Mouse (Mus musculus): ENCODE data around the gene Cinp. TPM values are rescaled to one million over a fixed set of nuclear protein-coding genes. Genes with fewer than 3 reads are reported as not detected.
A peak's percentile ranks its signal among the peaks of the same experiment; 100 is the strongest.

Gene Cinp
- total and polyA plus RNA-seq, 3 experiments = 27.1 to 31.1 (median 27.3) TPM

DNA sequence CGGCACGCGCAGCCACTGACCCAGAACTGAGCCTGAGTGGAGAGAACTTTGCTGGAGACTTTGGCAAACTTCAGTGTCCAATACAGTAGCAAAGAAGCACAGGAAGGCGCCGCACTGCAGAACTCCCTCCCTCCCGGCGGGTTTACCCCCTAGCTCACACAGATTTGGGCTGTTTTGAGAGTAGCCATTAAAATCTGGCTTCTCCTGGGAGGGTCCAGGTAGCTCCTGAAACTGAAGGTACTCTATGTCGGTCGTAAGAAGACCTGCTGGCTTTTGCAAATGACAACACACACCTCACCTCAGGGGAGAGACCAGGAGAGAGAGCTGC lies 38.1 kb downstream of the Cinp start:
- no peaks in the 10 kb centered on the region for H3K79me2 ChIP-seq (replicated peaks; ENCODE audit: control insufficient read depth, insufficient read depth, low read length)
- H3K27ac ChIP-seq = peak overlapping the region; percentile 85
- H3K9ac ChIP-seq (ENCODE audit: low read depth, low read length) = peak overlapping the region; percentile 90
- intact Hi-C loops (cut with DNase I) = no loop called here
- no peaks in the 10 kb centered on the region for H3K27me3 ChIP-seq (ENCODE audit: control insufficient read depth, insufficient read depth, low read length)
- no peak for DNase-seq
- H3K4me1 ChIP-seq (ENCODE audit: control insufficient read depth, insufficient read depth, low read length) = peaks cover 7% of the 10 kb centered on the region
- TF ChIP-seq POLR2A (IDR thresholded peaks at IDR 0.05; ENCODE audit: insufficient read depth, low read depth, low read length) = no peak
- TF ChIP-seq CTCF (IDR thresholded peaks at IDR 0.05) = no peak
- no peak for TF ChIP-seq EP300 (IDR thresholded peaks at IDR 0.05; ENCODE audit: insufficient read depth, low read depth, low read length)
- H3K4me3 ChIP-seq = peak overlapping the region; percentile 81
- 15% methylated on average over 9 of the region's 9 CpGs for WGBS
- no peaks in the 10 kb centered on the region for H3K36me3 ChIP-seq (ENCODE audit: control insufficient read depth, insufficient read depth, low read length)

DNA sequence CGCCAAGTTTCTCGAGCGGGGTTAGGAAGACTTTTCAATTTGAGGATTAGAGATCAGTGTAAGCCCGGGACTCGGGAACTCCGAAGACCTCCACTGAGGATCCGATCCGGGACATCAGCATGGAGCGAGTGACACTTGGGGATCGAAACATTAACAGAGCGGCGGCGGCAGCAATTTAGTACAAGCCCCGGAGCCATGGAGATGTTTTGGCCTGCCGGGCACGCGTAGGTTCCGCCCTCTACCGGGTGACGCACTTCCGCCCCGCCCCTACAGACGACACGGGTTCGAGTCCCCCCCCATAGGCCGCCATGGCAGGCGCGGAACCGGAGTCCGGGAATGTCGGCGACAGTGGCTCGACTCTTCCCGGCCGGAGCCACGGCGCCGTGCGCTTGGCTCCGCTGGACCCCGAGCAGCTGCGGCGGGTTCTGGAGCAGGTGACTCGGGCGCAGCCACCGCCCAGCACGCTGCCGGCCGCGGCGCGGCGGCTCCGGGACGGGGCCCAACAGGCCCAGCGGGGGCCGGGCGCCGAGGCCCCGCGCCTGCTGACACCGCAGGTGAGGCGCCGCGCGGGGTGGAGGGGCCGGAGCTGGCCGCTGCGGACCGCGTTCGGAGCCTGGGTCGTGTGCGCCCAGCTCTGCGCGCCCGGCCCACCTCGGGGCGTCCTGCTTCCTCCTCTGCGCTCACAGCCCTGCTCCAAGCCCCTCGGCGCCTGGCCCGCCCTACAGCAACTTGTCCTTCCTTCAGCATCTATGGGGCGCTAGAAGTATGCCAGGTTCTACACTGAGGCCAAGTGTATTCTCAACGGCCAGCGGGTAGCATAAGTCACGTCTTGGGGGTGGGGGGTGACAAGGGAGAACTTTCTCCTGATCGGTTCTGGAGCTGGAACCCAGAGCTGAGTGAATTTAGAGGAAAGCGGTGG lies 38.7 kb downstream of the Cinp start, which contains the start of gene Zfp839:
Zfp839 (plus strand) TSS at position 244 of the 919 bp plus-strand sequence.
- intact Hi-C loops (cut with DNase I) = no loop called here
- peak within 1 kb of the TSS; percentile 90 for H3K9ac ChIP-seq (ENCODE audit: low read depth, low read length)
- peak within 1 kb of the TSS; percentile 81 for H3K4me3 ChIP-seq
- no peak for TF ChIP-seq CTCF (IDR thresholded peaks at IDR 0.05)
- peak; percentile 73 for TF ChIP-seq POLR2A (IDR thresholded peaks at IDR 0.05; ENCODE audit: insufficient read depth, low read depth, low read length)
- TF ChIP-seq EP300 (IDR thresholded peaks at IDR 0.05; ENCODE audit: insufficient read depth, low read depth, low read length) = 0 out of 2 replicates have a peak, but pooled peaks have one; percentile 28
- H3K27ac ChIP-seq = peak within 1 kb of the TSS; percentile 85
- H3K4me1 ChIP-seq (ENCODE audit: control insufficient read depth, insufficient read depth, low read length) = peaks cover 7% of the 10 kb centered on the region
- WGBS = 1% methylated on average over 87 of the region's 89 CpGs
- H3K27me3 ChIP-seq (ENCODE audit: control insufficient read depth, insufficient read depth, low read length) = no peaks in the 10 kb centered on the region
- H3K36me3 ChIP-seq (ENCODE audit: control insufficient read depth, insufficient read depth, low read length) = no peaks in the 10 kb centered on the region
- peak; percentile 90 to 93 for DNase-seq
- H3K79me2 ChIP-seq (replicated peaks; ENCODE audit: control insufficient read depth, insufficient read depth, low read length) = no peaks in the 10 kb centered on the region

DNA sequence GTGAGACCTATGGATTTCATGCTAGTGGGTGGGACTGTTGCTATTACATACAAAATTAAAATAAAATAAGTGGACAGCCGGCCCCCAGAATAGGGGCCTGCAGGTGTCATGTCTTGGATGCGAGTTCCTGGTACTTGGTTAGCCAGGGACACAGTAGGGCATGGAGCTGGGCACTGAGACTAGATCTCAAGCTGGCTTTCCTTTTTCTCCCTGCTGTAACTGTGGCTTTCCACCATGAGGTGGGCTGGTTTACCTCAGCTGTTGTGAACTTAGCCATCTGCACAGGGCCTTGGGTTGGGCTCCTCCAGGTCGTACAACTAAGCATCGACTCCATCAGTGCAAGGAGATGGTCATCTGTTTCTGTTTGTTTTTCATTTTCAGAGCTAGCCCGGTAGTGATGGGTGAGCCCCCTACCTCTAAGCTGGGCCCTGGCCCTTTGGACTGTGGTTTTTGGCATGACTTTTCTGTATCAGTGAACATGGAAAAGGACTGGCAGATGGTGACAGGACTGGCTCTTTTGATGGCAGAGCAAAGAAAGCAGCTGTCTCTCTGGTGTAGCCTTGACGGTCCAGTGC lies 42.7 kb downstream of the Cinp start:
- H3K79me2 ChIP-seq (replicated peaks; ENCODE audit: control insufficient read depth, insufficient read depth, low read length) = no peaks in the 10 kb centered on the region
- H3K27ac ChIP-seq = peak overlapping the region; percentile 69
- DNase-seq = no peak
- H3K27me3 ChIP-seq (ENCODE audit: control insufficient read depth, insufficient read depth, low read length) = no peaks in the 10 kb centered on the region
- peaks cover 7% of the 10 kb centered on the region for H3K4me1 ChIP-seq (ENCODE audit: control insufficient read depth, insufficient read depth, low read length)
- intact Hi-C loops (cut with DNase I) = no loop called here
- peak overlapping the region; percentile 68 for H3K9ac ChIP-seq (ENCODE audit: low read depth, low read length)
- H3K4me3 ChIP-seq = peak overlapping the region; percentile 60
- no peak for TF ChIP-seq CTCF (IDR thresholded peaks at IDR 0.05)
- TF ChIP-seq POLR2A (IDR thresholded peaks at IDR 0.05; ENCODE audit: insufficient read depth, low read depth, low read length) = no peak
- no peak for TF ChIP-seq EP300 (IDR thresholded peaks at IDR 0.05; ENCODE audit: insufficient read depth, low read depth, low read length)
- H3K36me3 ChIP-seq (ENCODE audit: control insufficient read depth, insufficient read depth, low read length) = no peaks in the 10 kb centered on the region
- WGBS = 78% methylated on average over 6 of the region's 6 CpGs

GRCm38 (mm10) chr12:110845131-110845880 lies 43.6 kb downstream of the Cinp start:
- no peaks in the 10 kb centered on the region for H3K36me3 ChIP-seq (ENCODE audit: control insufficient read depth, insufficient read depth, low read length)
- peak overlapping the region; percentile 68 for H3K9ac ChIP-seq (ENCODE audit: low read depth, low read length)
- H3K79me2 ChIP-seq (replicated peaks; ENCODE audit: control insufficient read depth, insufficient read depth, low read length) = no peaks in the 10 kb centered on the region
- intact Hi-C loops (cut with DNase I) = no loop called here
- H3K4me3 ChIP-seq = peak overlapping the region; percentile 60
- H3K27me3 ChIP-seq (ENCODE audit: control insufficient read depth, insufficient read depth, low read length) = no peaks in the 10 kb centered on the region
- TF ChIP-seq POLR2A (IDR thresholded peaks at IDR 0.05; ENCODE audit: insufficient read depth, low read depth, low read length) = peak; percentile 66; the same call in 1 of the 2 replicates
- TF ChIP-seq CTCF (IDR thresholded peaks at IDR 0.05) = no peak
- TF ChIP-seq EP300 (IDR thresholded peaks at IDR 0.05; ENCODE audit: insufficient read depth, low read depth, low read length) = peak; percentile 89
- H3K4me1 ChIP-seq (ENCODE audit: control insufficient read depth, insufficient read depth, low read length) = peaks cover 4% of the 10 kb centered on the region; the same call in 1 of the 2 replicates
- peak overlapping the region; percentile 69 for H3K27ac ChIP-seq
- WGBS = under 1% methylated on average over 36 of the region's 36 CpGs
- DNase-seq = peak; percentile 93 to 95

DNA sequence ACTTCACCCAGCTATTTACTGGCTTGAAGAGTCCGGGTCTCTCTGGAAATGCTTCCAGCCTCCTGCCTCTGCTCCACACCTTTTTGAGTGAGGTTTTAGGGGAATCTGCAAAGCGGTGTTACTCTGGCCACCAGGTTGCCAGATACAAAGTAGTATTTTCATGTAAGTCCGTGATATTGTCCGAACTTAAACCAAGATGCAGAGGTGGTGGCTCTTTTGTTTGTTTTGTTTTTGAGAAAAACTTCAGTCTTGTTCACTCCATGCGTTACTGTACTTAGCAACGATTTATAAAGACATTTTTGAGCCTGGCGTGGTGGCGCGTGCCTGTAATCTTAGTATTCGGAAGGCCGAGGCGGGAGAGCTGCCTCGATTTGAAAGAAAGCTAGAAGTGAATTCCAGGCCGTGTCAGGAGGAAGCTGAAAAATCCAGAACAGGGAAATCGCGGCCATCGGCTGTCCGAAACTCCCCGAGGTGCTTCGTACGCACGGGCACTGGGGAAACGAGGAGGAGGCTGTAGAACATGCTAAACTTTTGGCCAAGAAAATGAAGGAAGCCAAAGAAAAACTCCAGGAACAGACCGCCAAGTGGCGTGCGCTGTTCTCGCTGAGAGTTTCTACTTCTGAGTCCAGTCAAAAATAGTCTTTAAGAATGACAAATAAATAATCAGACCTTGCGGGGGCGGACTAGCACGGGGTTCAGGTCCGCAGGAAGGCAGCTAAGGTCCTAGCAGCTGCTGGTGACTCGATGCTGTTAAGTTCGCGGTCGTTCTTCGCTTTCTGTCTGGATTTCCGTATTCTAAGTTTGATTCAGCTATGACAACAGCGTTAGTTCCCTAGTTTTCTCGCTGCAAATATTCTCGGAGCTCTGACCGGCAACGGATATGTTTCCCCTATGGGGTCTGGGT lies 44.5 kb downstream of the Cinp start:
- intact Hi-C loops (cut with DNase I) = loop anchor here (5.0 kb wide), 2 partner anchors 182 to 427 kb away; no protein-coding TSS in a partner anchor
- 2% methylated on average over 42 of the region's 42 CpGs for WGBS
- peak; percentile 56 to 64 for DNase-seq
- peak overlapping the region; percentile 60 for H3K4me3 ChIP-seq
- no peak for TF ChIP-seq POLR2A (IDR thresholded peaks at IDR 0.05; ENCODE audit: insufficient read depth, low read depth, low read length)
- TF ChIP-seq EP300 (IDR thresholded peaks at IDR 0.05; ENCODE audit: insufficient read depth, low read depth, low read length) = no peak
- no peak; the same call in 1 of the 2 replicates for TF ChIP-seq CTCF (IDR thresholded peaks at IDR 0.05)
- H3K9ac ChIP-seq (ENCODE audit: low read depth, low read length) = peak overlapping the region; percentile 63
- H3K27ac ChIP-seq = peak overlapping the region; percentile 51
- no peaks in the 10 kb centered on the region for H3K27me3 ChIP-seq (ENCODE audit: control insufficient read depth, insufficient read depth, low read length)
- H3K4me1 ChIP-seq (ENCODE audit: control insufficient read depth, insufficient read depth, low read length) = peaks cover 4% of the 10 kb centered on the region; the same call in 1 of the 2 replicates
- H3K79me2 ChIP-seq (replicated peaks; ENCODE audit: control insufficient read depth, insufficient read depth, low read length) = no peaks in the 10 kb centered on the region
- no peaks in the 10 kb centered on the region for H3K36me3 ChIP-seq (ENCODE audit: control insufficient read depth, insufficient read depth, low read length)

All from heart, adult 2 months (tissue).